In the genomic region with DNA sequence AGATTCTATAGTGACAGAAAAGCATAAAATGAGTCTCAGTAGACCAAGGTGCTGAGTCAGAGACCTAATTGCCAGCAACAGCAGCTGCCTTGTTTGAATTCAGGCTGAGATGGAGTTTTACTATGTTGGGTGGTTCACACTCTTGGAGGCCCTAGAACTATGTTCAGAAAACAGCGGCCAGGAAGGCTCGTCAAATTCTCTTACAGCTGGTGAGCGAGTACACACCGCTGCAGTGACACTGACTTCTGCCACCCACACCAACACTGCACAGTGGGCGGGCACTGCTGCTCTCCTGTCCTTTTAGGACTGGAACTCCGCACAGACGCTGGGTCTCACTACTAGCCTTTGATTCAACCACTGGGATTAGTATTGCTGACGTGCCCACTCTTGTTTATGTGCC, we compare ENCODE assay signal across 18 mouse cellular contexts.
A peak's percentile ranks its signal among the peaks of the same experiment; 100 is the strongest.
DNase-seq lines count a peak whose midpoint lies in the region; ATAC-seq and TF ChIP-seq lines count a peak whose summit lies in the region.
"Had no signal": no experiment of that assay in that cellular context is flagged by ENCODE, and none has a peak within 500 bp of the region (broad histone marks: within the 10 kb centered on the region; RNA-seq: fewer than 3 reads in every experiment).

No protein-coding gene starts in this region.

- no peak overlapping the region for H3K4me3 ChIP-seq in hindbrain, embryonic 11.5 days (ENCODE audit: low read depth, low read length)
- H3K4me3 ChIP-seq in hindbrain, embryonic 14.5 days (replicated peaks; ENCODE audit: low read length), result no peak overlapping the region
- no peak overlapping the region for H3K4me3 ChIP-seq in limb, embryonic 12.5 days (replicated peaks)
- H3K4me3 ChIP-seq in limb, embryonic 10.5 days, result no peak overlapping the region
- no peak overlapping the region for H3K4me3 ChIP-seq in forebrain, embryonic 14.5 days (ENCODE audit: low read depth, low read length)
- H3K4me3 ChIP-seq: embryonic facial prominence, embryonic 15.5 days had no signal

- no peak overlapping the region for H3K4me2 ChIP-seq in hindbrain, embryonic 11.5 days (replicated peaks; ENCODE audit: low read depth, low read length)
- no peak overlapping the region for H3K4me2 ChIP-seq in hindbrain, embryonic 14.5 days (replicated peaks)
- peak overlapping the region; percentile 4; the same call in 1 of the 2 replicates for H3K4me2 ChIP-seq in limb, embryonic 12.5 days
- H3K4me2 ChIP-seq in forebrain, embryonic 14.5 days (ENCODE audit: low read length), result no peak overlapping the region
- H3K4me2 ChIP-seq: embryonic facial prominence, embryonic 15.5 days had no signal

- peak; percentile 45; the same call in 1 of the 2 replicates for ATAC-seq in hindbrain, embryonic 11.5 days (ENCODE audit: low FRiP score)
- ATAC-seq in hindbrain, embryonic 14.5 days (ENCODE audit: low FRiP score), result no peak; the same call in 1 of the 2 replicates
- peak; percentile 37; the same call in 1 of the 2 replicates for ATAC-seq in limb, embryonic 12.5 days (ENCODE audit: insufficient number of reproducible peaks, insufficient read depth, low FRiP score, low TSS enrichment, low read depth)
- 0 out of 2 replicates have a peak, but pooled peaks have one; percentile 34 for ATAC-seq in forebrain, embryonic 14.5 days

- no peak overlapping the region for H3K9ac ChIP-seq in hindbrain, embryonic 11.5 days (ENCODE audit: low read depth, low read length)
- H3K9ac ChIP-seq in hindbrain, embryonic 14.5 days, result no peak overlapping the region
- H3K9ac ChIP-seq in limb, embryonic 12.5 days (replicated peaks), result no peak overlapping the region
- H3K9ac ChIP-seq in forebrain, embryonic 14.5 days (ENCODE audit: low read length), result no peak overlapping the region
- H3K9ac ChIP-seq: embryonic facial prominence, embryonic 15.5 days had no signal

- DNase-seq in hindbrain, embryonic 11.5 days (ENCODE audit: low spot score), result no peak
- no peak for DNase-seq in hindbrain, embryonic 14.5 days (ENCODE audit: low spot score)
- no peak for DNase-seq in limb, embryonic 10.5 days (ENCODE audit: low spot score)
- DNase-seq in brain, embryonic 14.5 days (ENCODE audit: low read depth), result peak; percentile 40
- peak; percentile 36 for DNase-seq in forebrain, embryonic 14.5 days (ENCODE audit: low spot score)
- DNase-seq in thymus, postnatal 10 days (ENCODE audit: low spot score in 2 of 2), result no peak
- DNase-seq in B cell, adult 2 months, result no peak
- DNase-seq: adrenal gland, postnatal 14 days; cerebellum, adult 9-10 months; heart, postnatal 4 days; kidney, adult 11 months; kidney, postnatal 14 days; liver; lung, adult 18-20 months; thymus, postnatal 4 days had no signal

- no peaks in the 10 kb centered on the region for H3K27me3 ChIP-seq in hindbrain, embryonic 11.5 days (ENCODE audit: control insufficient read depth, insufficient read depth, low read length)
- no peaks in the 10 kb centered on the region for H3K27me3 ChIP-seq in hindbrain, embryonic 14.5 days (ENCODE audit: control insufficient read depth, insufficient read depth, low read length)
- no peaks in the 10 kb centered on the region for H3K27me3 ChIP-seq in limb, embryonic 12.5 days
- no peaks in the 10 kb centered on the region for H3K27me3 ChIP-seq in limb, embryonic 10.5 days (ENCODE audit: low read depth, poor library complexity, severe bottlenecking)
- H3K27me3 ChIP-seq in forebrain, embryonic 14.5 days (replicated peaks; ENCODE audit: control insufficient read depth, insufficient read depth, low read length), result no peaks in the 10 kb centered on the region
- H3K27me3 ChIP-seq: embryonic facial prominence, embryonic 15.5 days had no signal

- no peaks in the 10 kb centered on the region for H3K36me3 ChIP-seq in hindbrain, embryonic 11.5 days (ENCODE audit: control insufficient read depth, insufficient read depth, low read length)
- H3K36me3 ChIP-seq in hindbrain, embryonic 14.5 days (replicated peaks; ENCODE audit: control insufficient read depth, insufficient read depth), result no peaks in the 10 kb centered on the region
- no peaks in the 10 kb centered on the region for H3K36me3 ChIP-seq in limb, embryonic 12.5 days
- no peaks in the 10 kb centered on the region for H3K36me3 ChIP-seq in limb, embryonic 10.5 days
- no peaks in the 10 kb centered on the region for H3K36me3 ChIP-seq in forebrain, embryonic 14.5 days (ENCODE audit: control insufficient read depth, insufficient read depth, low read length)
- H3K36me3 ChIP-seq: embryonic facial prominence, embryonic 15.5 days had no signal

- no peak for TF ChIP-seq CTCF in brain, embryonic 14.5 days (IDR thresholded peaks at IDR 0.05; ENCODE audit: borderline replicate concordance, extremely low read depth, insufficient read depth, insufficient read length)

- no peak overlapping the region for H3K27ac ChIP-seq in hindbrain, embryonic 11.5 days (ENCODE audit: low read depth, low read length)
- H3K27ac ChIP-seq in hindbrain, embryonic 14.5 days, result no peak overlapping the region
- H3K27ac ChIP-seq in limb, embryonic 12.5 days, result no peak overlapping the region
- no peak overlapping the region for H3K27ac ChIP-seq in limb, embryonic 10.5 days
- H3K27ac ChIP-seq in forebrain, embryonic 14.5 days (ENCODE audit: low read depth, low read length), result no peak overlapping the region
- H3K27ac ChIP-seq: embryonic facial prominence, embryonic 15.5 days; macrophage had no signal

- no peaks in the 10 kb centered on the region for H3K4me1 ChIP-seq in hindbrain, embryonic 11.5 days (replicated peaks; ENCODE audit: control insufficient read depth, insufficient read depth, low read length)
- no peaks in the 10 kb centered on the region for H3K4me1 ChIP-seq in hindbrain, embryonic 14.5 days (replicated peaks; ENCODE audit: control insufficient read depth, insufficient read depth, low read length)
- H3K4me1 ChIP-seq in limb, embryonic 12.5 days (replicated peaks), result peaks cover 5% of the 10 kb centered on the region; the same call in 1 of the 2 replicates
- peaks cover 5% of the 10 kb centered on the region for H3K4me1 ChIP-seq in limb, embryonic 10.5 days
- H3K4me1 ChIP-seq in forebrain, embryonic 14.5 days (ENCODE audit: control insufficient read depth, insufficient read depth, low read length), result no peaks in the 10 kb centered on the region
- H3K4me1 ChIP-seq: embryonic facial prominence, embryonic 15.5 days had no signal

- H3K9me3 ChIP-seq in hindbrain, embryonic 11.5 days (ENCODE audit: control insufficient read depth, low read length), result no peaks in the 10 kb centered on the region
- no peaks in the 10 kb centered on the region for H3K9me3 ChIP-seq in hindbrain, embryonic 14.5 days (ENCODE audit: control insufficient read depth, low read length)
- H3K9me3 ChIP-seq in limb, embryonic 12.5 days, result no peaks in the 10 kb centered on the region
- no peaks in the 10 kb centered on the region for H3K9me3 ChIP-seq in limb, embryonic 10.5 days (replicated peaks)
- no peaks in the 10 kb centered on the region for H3K9me3 ChIP-seq in forebrain, embryonic 14.5 days (replicated peaks; ENCODE audit: control insufficient read depth, low read length)
- H3K9me3 ChIP-seq: embryonic facial prominence, embryonic 15.5 days had no signal

- 81% methylated on average over 8 of the region's 8 CpGs for WGBS in hindbrain, embryonic 11.5 days
- 65% methylated on average over 8 of the region's 8 CpGs for WGBS in hindbrain, embryonic 14.5 days
- WGBS in limb, embryonic 12.5 days, result 64% methylated on average over 8 of the region's 8 CpGs
- WGBS in limb, embryonic 10.5 days, result 77% methylated on average over 8 of the region's 8 CpGs
- 57% methylated on average over 8 of the region's 8 CpGs for WGBS in forebrain, embryonic 14.5 days

- TF ChIP-seq POLR2A in brain, embryonic 14.5 days (IDR thresholded peaks at IDR 0.05; ENCODE audit: borderline replicate concordance, extremely low read depth, insufficient read depth, insufficient read length, poor library complexity, severe bottlenecking), result no peak

Comparison
In these comparisons a context has a peak if more than half of its experiments do, and no peak if none do; other contexts are left out.
1. DNase-seq: peak in brain, embryonic 14.5 days (single experiment) and forebrain, embryonic 14.5 days (single experiment); none in hindbrain, embryonic 11.5 days (single experiment), hindbrain, embryonic 14.5 days (single experiment), limb, embryonic 10.5 days (single experiment), thymus, postnatal 10 days (0 of 2) and B cell, adult 2 months (0 of 2).